Mouse (Mus musculus): ENCODE data around the gene Cpz. TPM values are rescaled to one million over a fixed set of nuclear protein-coding genes. Genes with fewer than 3 reads are reported as not detected.

Gene Cpz
- polyA plus RNA-seq, 1 experiment = not detected

GRCm38 (mm10) chr5:35557946-35558621, 32.6 kb upstream of the Cpz start:
- TF ChIP-seq TAL1 (IDR thresholded peaks at IDR 0.05; ENCODE audit: low read length) (no peak), GATA1 (IDR thresholded peaks at IDR 0.05; ENCODE audit: low read length) (no peak)
- peaks cover 77% of the 10 kb centered on the region for H3K36me3 ChIP-seq (ENCODE audit: control insufficient read depth)
- no peak overlapping the region for H3K4me3 ChIP-seq (replicated peaks)
- no peaks in the 10 kb centered on the region for H3K27me3 ChIP-seq (ENCODE audit: control insufficient read depth)
- H3K4me1 ChIP-seq (ENCODE audit: control insufficient read depth) = no peaks in the 10 kb centered on the region
- H3K9me3 ChIP-seq (ENCODE audit: control insufficient read depth, low read length) = no peaks in the 10 kb centered on the region

GRCm38 (mm10) chr5:35556393-35556792, 30.9 kb upstream of the Cpz start:
- H3K27me3 ChIP-seq (ENCODE audit: control insufficient read depth) = no peaks in the 10 kb centered on the region
- peaks cover 60% of the 10 kb centered on the region for H3K36me3 ChIP-seq (ENCODE audit: control insufficient read depth)
- H3K4me1 ChIP-seq (ENCODE audit: control insufficient read depth) = no peaks in the 10 kb centered on the region
- no peak overlapping the region for H3K4me3 ChIP-seq (replicated peaks)
- no peaks in the 10 kb centered on the region for H3K9me3 ChIP-seq (ENCODE audit: control insufficient read depth, low read length)
- TF ChIP-seq TAL1 (IDR thresholded peaks at IDR 0.05; ENCODE audit: low read length) = no peak
- no peak for TF ChIP-seq GATA1 (IDR thresholded peaks at IDR 0.05; ENCODE audit: low read length)

DNA sequence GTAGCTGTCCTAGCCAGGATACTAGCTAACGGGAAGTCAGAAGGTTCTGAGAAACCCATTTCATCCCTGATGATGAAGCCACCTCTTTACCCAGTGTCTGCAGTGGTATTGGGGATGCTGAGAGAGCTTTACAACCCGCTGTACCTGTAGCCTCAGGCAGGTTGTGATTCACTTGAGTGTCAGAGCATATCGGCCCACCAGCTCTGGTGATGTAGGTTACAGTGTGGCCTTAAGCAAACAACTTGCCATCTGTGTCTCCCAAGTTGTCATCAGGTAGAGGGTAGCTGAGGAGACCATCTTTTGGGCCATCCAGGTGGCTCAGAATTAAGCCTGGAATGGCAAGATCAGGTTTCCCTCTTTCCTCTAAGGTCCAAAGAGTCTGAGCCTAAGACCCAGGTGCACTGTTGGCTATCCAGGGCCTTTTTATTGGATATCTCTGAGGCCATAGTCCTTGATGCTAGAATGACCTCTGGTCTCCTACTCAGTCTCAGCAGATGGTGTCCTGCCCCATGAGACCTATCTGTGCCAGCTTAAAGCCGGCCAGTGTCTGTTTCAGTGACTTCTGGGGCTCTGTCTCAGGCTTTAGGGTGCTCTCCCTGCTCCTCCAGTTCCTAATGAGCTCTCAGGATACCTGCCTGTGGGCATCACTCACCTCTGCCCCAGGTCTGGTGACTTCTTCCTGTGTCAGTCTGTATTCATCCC, 27.5 kb upstream of the Cpz start:
- Histone ChIP-seq H3K4me1 (ENCODE audit: control insufficient read depth) (no peaks in the 10 kb centered on the region), H3K36me3 (ENCODE audit: control insufficient read depth) (peaks cover 28% of the 10 kb centered on the region), H3K4me3 (replicated peaks) (no peak overlapping the region), H3K9me3 (ENCODE audit: control insufficient read depth, low read length) (no peaks in the 10 kb centered on the region), H3K27me3 (ENCODE audit: control insufficient read depth) (no peaks in the 10 kb centered on the region)
- TF ChIP-seq GATA1 (IDR thresholded peaks at IDR 0.05; ENCODE audit: low read length) (no peak), TAL1 (IDR thresholded peaks at IDR 0.05; ENCODE audit: low read length) (no peak)

GRCm38 (mm10) chr5:35551855-35552837, 26.6 kb upstream of the Cpz start:
- H3K27me3 ChIP-seq (ENCODE audit: control insufficient read depth) = no peaks in the 10 kb centered on the region
- H3K36me3 ChIP-seq (ENCODE audit: control insufficient read depth) = peaks cover 19% of the 10 kb centered on the region
- H3K4me1 ChIP-seq (ENCODE audit: control insufficient read depth) = no peaks in the 10 kb centered on the region
- H3K9me3 ChIP-seq (ENCODE audit: control insufficient read depth, low read length) = no peaks in the 10 kb centered on the region
- no peak overlapping the region for H3K4me3 ChIP-seq (replicated peaks)
- TF ChIP-seq TAL1 (IDR thresholded peaks at IDR 0.05; ENCODE audit: low read length) (no peak), GATA1 (IDR thresholded peaks at IDR 0.05; ENCODE audit: low read length) (no peak)

DNA sequence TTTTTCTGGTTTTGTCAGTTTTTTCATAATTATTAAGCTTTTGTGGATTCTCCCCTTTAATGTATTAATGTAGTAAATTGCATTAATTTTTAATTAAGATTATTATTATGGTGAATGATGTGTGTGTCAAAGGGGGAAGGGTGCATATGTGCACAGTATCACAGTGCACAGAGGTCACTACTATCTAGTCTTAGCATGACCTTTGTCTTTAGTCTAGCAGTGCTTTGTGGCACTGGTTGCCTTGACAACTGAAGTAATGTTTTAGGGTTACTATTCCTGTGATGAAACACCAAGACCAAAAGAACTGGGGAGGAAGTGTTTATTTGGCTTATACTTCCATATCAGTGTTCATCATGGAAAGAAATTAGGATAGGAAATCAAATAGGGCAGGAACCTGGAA, 20.6 kb upstream of the Cpz start:
- H3K27me3 ChIP-seq (ENCODE audit: control insufficient read depth) = no peaks in the 10 kb centered on the region
- H3K36me3 ChIP-seq (ENCODE audit: control insufficient read depth) = no peaks in the 10 kb centered on the region
- TF ChIP-seq GATA1 (IDR thresholded peaks at IDR 0.05; ENCODE audit: low read length) (no peak), TAL1 (IDR thresholded peaks at IDR 0.05; ENCODE audit: low read length) (no peak)
- no peaks in the 10 kb centered on the region for H3K9me3 ChIP-seq (ENCODE audit: control insufficient read depth, low read length)
- no peaks in the 10 kb centered on the region for H3K4me1 ChIP-seq (ENCODE audit: control insufficient read depth)
- H3K4me3 ChIP-seq (replicated peaks) = no peak overlapping the region

DNA sequence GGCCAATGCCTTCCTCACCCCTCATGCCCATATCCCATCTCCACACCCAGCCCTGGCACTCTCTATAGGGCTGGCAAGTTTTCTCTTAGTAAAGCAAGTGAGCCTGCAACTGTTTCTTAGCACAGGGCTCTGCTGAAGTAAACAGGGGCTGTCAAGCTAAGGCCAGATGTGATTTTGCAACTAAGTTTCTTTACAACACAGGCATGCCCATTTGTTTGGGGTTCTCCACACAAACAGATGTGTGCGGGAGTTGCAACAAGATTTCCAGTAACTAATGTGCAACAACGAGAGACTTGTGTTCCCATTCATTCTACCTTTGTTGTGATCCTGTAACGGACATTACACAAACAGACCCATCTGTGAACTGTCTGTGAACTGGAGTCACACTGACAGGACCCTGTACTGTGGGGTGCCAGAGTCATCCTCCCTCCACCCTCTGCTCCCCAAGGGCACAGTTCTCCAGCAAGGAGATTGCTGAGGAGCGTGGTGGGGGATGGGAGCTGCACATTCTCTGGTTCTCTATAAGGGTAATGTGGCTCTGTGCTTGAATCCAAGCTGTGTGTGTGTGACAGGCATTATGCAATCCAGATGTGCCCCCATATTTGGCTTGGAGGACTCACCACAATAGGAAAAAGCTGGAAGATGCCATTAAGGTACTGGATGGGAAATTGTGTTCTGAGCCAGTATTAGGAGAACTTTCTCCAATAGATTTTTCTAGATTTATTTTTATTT, 15.7 kb upstream of the Cpz start:
- H3K9me3 ChIP-seq (ENCODE audit: control insufficient read depth, low read length) = peaks cover under 1% of the 10 kb centered on the region; the same call in 1 of the 2 replicates
- H3K27me3 ChIP-seq (ENCODE audit: control insufficient read depth) = no peaks in the 10 kb centered on the region
- no peaks in the 10 kb centered on the region for H3K4me1 ChIP-seq (ENCODE audit: control insufficient read depth)
- H3K4me3 ChIP-seq (replicated peaks) = no peak overlapping the region
- TF ChIP-seq TAL1 (IDR thresholded peaks at IDR 0.05; ENCODE audit: low read length) (no peak), GATA1 (IDR thresholded peaks at IDR 0.05; ENCODE audit: low read length) (no peak)
- no peaks in the 10 kb centered on the region for H3K36me3 ChIP-seq (ENCODE audit: control insufficient read depth)

DNA sequence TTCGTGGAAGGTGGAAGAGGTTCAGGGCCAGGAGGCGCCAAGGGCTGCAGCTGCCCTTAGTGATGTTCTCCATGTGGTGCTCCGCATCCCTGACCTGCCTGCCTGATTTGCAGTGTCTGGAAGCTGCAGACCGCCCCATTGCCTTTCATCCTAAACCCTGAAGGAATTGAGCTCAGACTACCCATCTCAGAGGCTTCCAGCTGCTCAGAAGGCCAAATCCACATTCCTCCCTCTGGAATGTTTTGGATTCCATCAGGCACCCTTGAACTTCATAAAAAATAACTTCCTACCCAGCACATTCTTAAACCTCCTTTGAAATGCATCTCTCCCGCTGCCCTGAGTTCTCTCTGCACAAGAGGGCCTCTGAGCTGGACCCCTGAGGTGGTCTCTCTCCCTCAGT, 15.1 kb upstream of the Cpz start:
- no peaks in the 10 kb centered on the region for H3K4me1 ChIP-seq (ENCODE audit: control insufficient read depth)
- no peak overlapping the region for H3K4me3 ChIP-seq (replicated peaks)
- no peaks in the 10 kb centered on the region for H3K27me3 ChIP-seq (ENCODE audit: control insufficient read depth)
- no peaks in the 10 kb centered on the region for H3K36me3 ChIP-seq (ENCODE audit: control insufficient read depth)
- TF ChIP-seq GATA1 (IDR thresholded peaks at IDR 0.05; ENCODE audit: low read length) (no peak), TAL1 (IDR thresholded peaks at IDR 0.05; ENCODE audit: low read length) (no peak)
- H3K9me3 ChIP-seq (ENCODE audit: control insufficient read depth, low read length) = peaks cover 3% of the 10 kb centered on the region; the same call in 1 of the 2 replicates

- Histone ChIP-seq H3K4me3 (replicated peaks) (no peak overlapping the region), H3K4me1 (ENCODE audit: control insufficient read depth) (no peaks in the 10 kb centered on the region), H3K36me3 (ENCODE audit: control insufficient read depth) (no peaks in the 10 kb centered on the region), H3K9me3 (ENCODE audit: control insufficient read depth, low read length) (peaks cover 3% of the 10 kb centered on the region; the same call in 1 of the 2 replicates), H3K27me3 (ENCODE audit: control insufficient read depth) (no peaks in the 10 kb centered on the region)
- TF ChIP-seq GATA1 (IDR thresholded peaks at IDR 0.05; ENCODE audit: low read length) (no peak), TAL1 (IDR thresholded peaks at IDR 0.05; ENCODE audit: low read length) (no peak)
These were observed 14.1 kb upstream of the Cpz start for GRCm38 (mm10) chr5:35539576-35539975.
